Mouse (Mus musculus): ENCODE measurements around the gene Cnbd2. TPM values are rescaled to one million over a fixed set of nuclear protein-coding genes. Genes with fewer than 3 reads are reported as not detected.

Gene Cnbd2
- polyA plus RNA-seq, 1 experiment from 2014 or later = 1.7 TPM

- Histone ChIP-seq H3K4me3 (replicated peaks) (no peak overlapping the region), H3K4me2 (no peak overlapping the region), H3K4me1 (replicated peaks) (peaks cover 15% of the 10 kb centered on the region), H3K27ac (no peak overlapping the region), H3K9ac (no peak overlapping the region), H3K27me3 (peaks cover 48% of the 10 kb centered on the region), H3K9me3 (replicated peaks) (no peaks in the 10 kb centered on the region), H3K36me3 (no peaks in the 10 kb centered on the region)
- DNase-seq = no peak
- ATAC-seq (ENCODE audit: low read depth) = no peak
- WGBS (ENCODE audit: insufficient replicate concordance) = 13% methylated on average over 1 of the region's 1 CpGs
Observed at GRCm38 (mm10) chr2:156417194-156417593, 105.1 kb downstream of the Cnbd2 start.

DNA sequence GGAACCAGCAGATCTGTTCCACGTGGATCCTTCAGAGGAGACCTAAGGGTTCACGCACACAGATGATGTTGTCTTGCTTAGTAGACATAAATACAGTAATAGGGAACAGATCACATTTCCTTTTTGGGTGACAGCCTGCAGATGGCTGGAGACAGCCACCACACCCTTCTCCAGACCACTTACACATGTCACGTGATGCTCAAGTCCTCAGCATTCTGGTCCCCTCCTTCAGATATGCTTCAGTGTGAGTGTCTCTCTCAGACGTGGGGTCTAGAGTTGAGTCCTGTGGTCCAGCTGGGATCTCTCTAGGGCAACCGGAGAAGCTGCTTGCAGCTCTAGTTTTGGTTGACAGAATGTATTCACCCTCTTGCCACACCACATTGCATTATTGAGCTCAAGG lies 106.4 kb downstream of the Cnbd2 start:
- no peak overlapping the region for H3K4me3 ChIP-seq (replicated peaks)
- no peak overlapping the region for H3K4me2 ChIP-seq
- H3K9me3 ChIP-seq (replicated peaks) = no peaks in the 10 kb centered on the region
- no peak for DNase-seq
- ATAC-seq (ENCODE audit: low read depth) = no peak
- 54% methylated on average over 5 of the region's 5 CpGs for WGBS (ENCODE audit: insufficient replicate concordance)
- H3K36me3 ChIP-seq = no peaks in the 10 kb centered on the region
- no peak overlapping the region for H3K9ac ChIP-seq
- no peak overlapping the region for H3K27ac ChIP-seq
- peaks cover 15% of the 10 kb centered on the region for H3K4me1 ChIP-seq (replicated peaks)
- peaks cover 60% of the 10 kb centered on the region for H3K27me3 ChIP-seq

GRCm38 (mm10) chr2:156420327-156420693 lies 108.2 kb downstream of the Cnbd2 start:
- Histone ChIP-seq H3K4me3 (replicated peaks) (peak overlapping the region; percentile 48), H3K27ac (no peak overlapping the region), H3K36me3 (no peaks in the 10 kb centered on the region), H3K9me3 (replicated peaks) (no peaks in the 10 kb centered on the region), H3K9ac (peak overlapping the region; percentile 35; the same call in 1 of the 2 replicates), H3K4me2 (peak overlapping the region; percentile 73), H3K4me1 (replicated peaks) (peaks cover 15% of the 10 kb centered on the region), H3K27me3 (peaks cover 79% of the 10 kb centered on the region)
- 17% methylated on average over 14 of the region's 14 CpGs for WGBS (ENCODE audit: insufficient replicate concordance)
- ATAC-seq (ENCODE audit: low read depth) (no peak), DNase-seq (no peak)

- peak within 1 kb of the TSS; percentile 35; the same call in 1 of the 2 replicates for H3K9ac ChIP-seq
- no peak within 1 kb of the TSS for H3K27ac ChIP-seq
- ATAC-seq (ENCODE audit: low read depth) = peak; percentile 43; the same call in 1 of the 2 replicates
- H3K27me3 ChIP-seq = peaks cover 84% of the 10 kb centered on the region
- H3K36me3 ChIP-seq = no peaks in the 10 kb centered on the region
- no peaks in the 10 kb centered on the region for H3K9me3 ChIP-seq (replicated peaks)
- H3K4me1 ChIP-seq (replicated peaks) = peaks cover 15% of the 10 kb centered on the region
- H3K4me2 ChIP-seq = peak within 1 kb of the TSS; percentile 73
- WGBS (ENCODE audit: insufficient replicate concordance) = 1% methylated on average over 75 of the region's 76 CpGs
- DNase-seq = no peak
- H3K4me3 ChIP-seq (replicated peaks) = peak within 1 kb of the TSS; percentile 48
Observed at GRCm38 (mm10) chr2:156420694-156421380, 108.7 kb downstream of the Cnbd2 start, which contains the start of gene Epb41l1. Gene Epb41l1, plus strand, starts transcription at chr2:156420909.

GRCm38 (mm10) chr2:156421381-156422110 lies 109.4 kb downstream of the Cnbd2 start:
- Histone ChIP-seq H3K27ac (no peak overlapping the region), H3K9ac (no peak overlapping the region), H3K4me2 (peak overlapping the region; percentile 73), H3K4me1 (replicated peaks) (peaks cover 15% of the 10 kb centered on the region), H3K4me3 (replicated peaks) (peak overlapping the region; percentile 48), H3K27me3 (peaks cover 88% of the 10 kb centered on the region), H3K36me3 (no peaks in the 10 kb centered on the region), H3K9me3 (replicated peaks) (no peaks in the 10 kb centered on the region)
- WGBS (ENCODE audit: insufficient replicate concordance) = 2% methylated on average over 36 of the region's 36 CpGs
- DNase-seq = no peak
- ATAC-seq (ENCODE audit: low read depth) = peak; percentile 43; the same call in 1 of the 2 replicates

DNA sequence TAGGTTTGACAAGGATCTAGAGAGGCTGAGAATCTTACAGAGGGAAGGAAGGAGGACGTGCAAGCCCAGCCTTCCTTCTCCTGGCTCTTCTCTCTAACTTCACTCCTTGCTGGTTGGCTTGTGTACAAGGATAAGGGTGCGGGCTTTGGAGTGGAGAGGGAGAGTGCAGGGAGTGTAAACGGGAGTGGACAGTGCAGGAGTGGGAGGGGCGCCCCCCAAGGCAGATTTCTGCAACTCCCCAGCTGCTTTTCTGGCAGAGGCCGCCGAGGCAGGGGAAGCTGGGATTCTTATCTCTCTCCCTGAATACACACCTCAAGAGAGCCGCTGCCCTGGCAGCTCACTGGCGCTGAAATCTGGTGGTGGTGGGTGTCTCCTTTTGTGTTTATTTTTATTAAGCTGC lies 110.5 kb downstream of the Cnbd2 start:
- H3K36me3 ChIP-seq = no peaks in the 10 kb centered on the region
- WGBS (ENCODE audit: insufficient replicate concordance) = 1% methylated on average over 8 of the region's 8 CpGs
- ATAC-seq (ENCODE audit: low read depth) (no peak), DNase-seq (no peak)
- H3K27ac ChIP-seq = no peak overlapping the region
- no peak overlapping the region for H3K9ac ChIP-seq
- peaks cover 15% of the 10 kb centered on the region for H3K4me1 ChIP-seq (replicated peaks)
- no peak overlapping the region for H3K4me2 ChIP-seq
- no peak overlapping the region for H3K4me3 ChIP-seq (replicated peaks)
- peaks cover 93% of the 10 kb centered on the region for H3K27me3 ChIP-seq
- no peaks in the 10 kb centered on the region for H3K9me3 ChIP-seq (replicated peaks)

GRCm38 (mm10) chr2:156423672-156424071 lies 111.6 kb downstream of the Cnbd2 start:
- no peak overlapping the region for H3K4me3 ChIP-seq (replicated peaks)
- no peak overlapping the region for H3K4me2 ChIP-seq
- H3K9ac ChIP-seq = no peak overlapping the region
- WGBS (ENCODE audit: insufficient replicate concordance) = 52% methylated on average over 4 of the region's 4 CpGs
- DNase-seq (no peak), ATAC-seq (ENCODE audit: low read depth) (no peak)
- no peaks in the 10 kb centered on the region for H3K36me3 ChIP-seq
- no peak overlapping the region for H3K27ac ChIP-seq
- H3K4me1 ChIP-seq (replicated peaks) = peaks cover 15% of the 10 kb centered on the region
- H3K9me3 ChIP-seq (replicated peaks) = no peaks in the 10 kb centered on the region
- peaks cover 83% of the 10 kb centered on the region for H3K27me3 ChIP-seq

Small RNA genes lying within 50 kb of the gene (microRNA-seq; reads per million reads assigned to microRNA genes)
- gene Gm22758 = not detected
- not detected for gene Gm22759

Other genes with a start within 250 kb of the Cnbd2 start
- 1.6 and 2.4 TPM in 2 replicates for gene Spag4, start 247.1 kb upstream of the Cnbd2 start, polyA plus RNA-seq (2015; fragmentation: Nextera tagmentation; extraction: Ambion mirVana)
- gene Cpne1, start 200.3 kb upstream of the Cnbd2 start, polyA plus RNA-seq (2015; fragmentation: Nextera tagmentation; extraction: Ambion mirVana) = 26.9 and 31.8 TPM in 2 replicates
- 10.0 and 14.5 TPM in 2 replicates for gene Rbm12, start 200.3 kb upstream of the Cnbd2 start, polyA plus RNA-seq (2015; fragmentation: Nextera tagmentation; extraction: Ambion mirVana)
- 7.4 and 8.8 TPM in 2 replicates for gene Gm28036, start 185.2 kb upstream of the Cnbd2 start, polyA plus RNA-seq (2015; fragmentation: Nextera tagmentation; extraction: Ambion mirVana)
- 254 and 270 TPM in 2 replicates for gene Romo1, start 168.3 kb upstream of the Cnbd2 start, polyA plus RNA-seq (2015; fragmentation: Nextera tagmentation; extraction: Ambion mirVana)
- gene Nfs1, start 168.1 kb upstream of the Cnbd2 start, polyA plus RNA-seq (2015; fragmentation: Nextera tagmentation; extraction: Ambion mirVana) = 65.0 and 70.9 TPM in 2 replicates
- gene Rbm39, start 132.1 kb upstream of the Cnbd2 start, polyA plus RNA-seq (2015; fragmentation: Nextera tagmentation; extraction: Ambion mirVana) = 276 and 316 TPM in 2 replicates
- gene Phf20, start 115.8 kb upstream of the Cnbd2 start, polyA plus RNA-seq (2015; fragmentation: Nextera tagmentation; extraction: Ambion mirVana) = 16.5 and 19.8 TPM in 2 replicates
- gene Scand1, start 405 bp downstream of the Cnbd2 start, polyA plus RNA-seq (2015; fragmentation: Nextera tagmentation; extraction: Ambion mirVana) = 34.4 and 34.6 TPM in 2 replicates
- gene Epb41l1, start 108.6 kb downstream of the Cnbd2 start, polyA plus RNA-seq (2015; fragmentation: Nextera tagmentation; extraction: Ambion mirVana) = 0.43 and 0.46 TPM in 2 replicates
- 15.6 and 18.6 TPM in 2 replicates for gene Aar2, start 235.3 kb downstream of the Cnbd2 start, polyA plus RNA-seq (2015; fragmentation: Nextera tagmentation; extraction: Ambion mirVana)